Mouse (Mus musculus) mature B cell (primary cell): ENCODE results near the gene Dusp7.

Source experiments
- in situ Hi-C: fragments of 300-500 bp; cut with MboI; formaldehyde crosslinking; loops from 2 replicates; pipeline ENCODE4 v1.14.3; 2019

Gene Dusp7

DNA sequence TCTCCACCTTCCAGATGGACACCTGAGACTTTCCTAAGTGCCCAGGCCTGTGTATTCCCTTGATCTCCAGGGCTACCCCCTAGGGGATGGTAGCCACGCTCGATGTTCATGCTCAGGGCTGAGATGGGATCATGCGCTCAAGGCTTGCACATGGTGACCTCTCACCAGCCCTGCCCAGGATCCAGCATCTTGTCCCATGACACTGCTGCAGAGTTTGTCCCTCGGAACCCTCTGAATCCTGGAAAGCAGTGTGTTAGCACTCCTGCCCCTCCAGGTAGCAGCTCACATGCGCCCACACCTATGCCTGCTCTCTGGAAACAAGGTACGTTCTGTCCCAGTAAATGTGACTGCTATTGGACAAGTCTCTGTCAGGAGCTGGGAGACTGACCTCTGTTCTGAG is 13.6 kb upstream of the Dusp7 start:
- in situ Hi-C loops = no loop called here

DNA sequence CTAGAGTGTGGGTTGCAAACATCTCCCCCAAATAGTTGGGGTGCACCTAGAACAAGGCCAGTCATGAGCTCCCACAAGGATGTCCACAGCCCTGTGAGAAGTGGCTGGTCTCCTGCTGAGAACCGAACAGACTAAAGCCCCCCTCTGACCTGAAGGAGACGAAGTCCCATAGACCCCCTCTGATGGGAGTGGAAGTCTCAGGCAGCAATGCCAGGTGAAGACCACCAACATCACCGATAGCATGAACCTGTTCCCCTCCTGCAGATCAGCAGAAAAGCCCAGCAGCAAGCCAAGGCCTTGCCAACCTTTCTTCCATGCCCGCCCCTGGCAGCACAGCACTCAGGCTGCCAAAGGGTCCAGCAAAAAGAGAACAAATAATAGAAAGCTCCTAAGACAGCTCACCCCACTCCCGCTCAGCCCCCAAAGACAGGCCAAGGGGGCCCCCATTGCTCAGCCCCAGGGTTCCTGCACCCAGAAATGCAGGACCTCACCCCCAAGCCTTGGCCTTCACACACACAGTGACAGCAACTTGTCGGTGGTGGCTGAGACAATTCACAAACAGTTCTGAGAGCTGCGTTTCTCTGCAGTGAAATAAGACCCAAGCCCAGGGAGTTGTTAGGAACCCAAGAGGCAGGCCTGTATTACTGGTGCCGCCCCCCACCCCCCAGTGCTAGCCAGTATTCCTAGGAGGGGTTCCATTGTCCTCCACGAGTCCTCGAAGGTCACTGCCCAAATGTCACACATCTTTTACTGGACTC is 13.0 kb upstream of the Dusp7 start:
- in situ Hi-C loops = no loop called here

DNA sequence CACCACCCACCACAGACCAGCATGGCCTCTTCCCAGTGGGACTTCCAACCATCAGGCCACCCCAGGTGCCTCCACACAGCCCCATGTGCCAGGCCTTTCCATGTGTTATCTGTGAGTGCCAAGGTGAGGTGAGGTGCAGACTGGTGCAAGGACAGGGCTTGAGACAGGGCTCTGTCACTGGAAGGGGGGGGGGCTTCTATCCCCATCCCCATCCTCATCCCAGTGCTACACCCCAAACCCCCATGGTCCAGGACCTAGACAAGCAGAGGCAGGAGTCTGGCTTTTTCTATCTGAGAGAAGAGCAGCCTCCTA is 12.5 kb upstream of the Dusp7 start:
- in situ Hi-C loops = no loop called here

DNA sequence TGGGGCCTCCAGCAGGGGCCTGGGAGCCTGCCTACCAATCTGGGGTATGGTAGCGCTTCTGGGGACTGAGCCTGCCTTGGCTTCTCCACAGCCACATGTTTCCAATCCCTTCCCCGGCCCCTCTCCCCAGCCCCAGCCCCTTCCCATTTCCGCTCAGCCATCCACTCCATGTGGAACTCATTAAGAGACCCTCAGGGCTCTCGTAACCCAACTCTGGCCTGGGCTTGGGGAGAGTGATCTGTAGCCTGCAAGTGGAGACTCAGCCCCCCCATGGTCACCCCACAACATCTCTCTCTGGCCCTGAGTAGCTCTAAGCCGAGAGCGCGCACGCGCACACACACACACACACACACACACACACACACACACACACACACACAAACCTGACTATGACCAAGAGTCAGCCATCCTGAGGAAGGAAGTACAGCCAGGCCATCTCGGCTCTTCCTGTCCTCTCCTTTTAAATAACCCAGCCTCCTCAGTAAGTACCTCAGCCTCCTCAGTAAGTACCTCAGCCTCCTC is 12.0 kb upstream of the Dusp7 start:
- in situ Hi-C loops = no loop called here

DNA sequence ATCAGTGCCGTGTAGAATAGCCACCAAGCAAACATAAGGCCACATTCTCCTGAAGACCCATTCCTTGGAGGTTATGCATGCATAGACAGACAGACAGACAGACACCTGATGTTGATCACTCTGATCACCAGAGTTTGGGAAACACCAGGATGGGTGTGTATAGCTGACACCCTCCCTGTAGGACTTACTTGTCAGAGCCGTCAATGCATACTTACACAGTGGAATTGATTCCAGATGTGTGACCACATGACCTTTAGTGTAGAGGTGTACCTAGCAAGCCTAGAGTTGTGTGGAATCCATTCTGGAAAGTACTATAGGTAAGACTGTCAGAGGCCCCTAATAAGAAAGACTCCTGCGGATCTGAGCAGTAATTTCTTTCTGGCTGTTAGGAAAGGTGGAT is 11.3 kb upstream of the Dusp7 start:
- in situ Hi-C loops = no loop called here

DNA sequence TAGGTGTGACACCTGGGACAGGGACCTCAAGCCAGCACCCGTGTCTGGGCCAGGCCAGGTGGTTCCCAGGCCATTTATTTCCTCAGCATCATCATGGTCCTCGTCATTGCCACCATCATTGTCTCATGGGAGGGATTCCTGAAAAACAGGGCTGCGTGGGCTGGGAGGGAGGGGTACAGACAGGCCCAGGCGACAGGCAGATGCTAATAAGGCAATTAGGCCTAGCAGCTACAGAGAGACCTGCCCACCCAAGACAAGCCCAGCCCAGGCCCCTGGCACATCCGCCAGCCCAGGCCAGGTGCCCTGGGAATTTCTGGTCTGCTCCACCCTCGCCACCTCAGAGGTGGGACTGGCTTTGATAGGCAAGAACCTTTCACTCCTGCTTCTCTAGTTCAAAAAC is 9.1 kb upstream of the Dusp7 start:
- in situ Hi-C loops = no loop called here

DNA sequence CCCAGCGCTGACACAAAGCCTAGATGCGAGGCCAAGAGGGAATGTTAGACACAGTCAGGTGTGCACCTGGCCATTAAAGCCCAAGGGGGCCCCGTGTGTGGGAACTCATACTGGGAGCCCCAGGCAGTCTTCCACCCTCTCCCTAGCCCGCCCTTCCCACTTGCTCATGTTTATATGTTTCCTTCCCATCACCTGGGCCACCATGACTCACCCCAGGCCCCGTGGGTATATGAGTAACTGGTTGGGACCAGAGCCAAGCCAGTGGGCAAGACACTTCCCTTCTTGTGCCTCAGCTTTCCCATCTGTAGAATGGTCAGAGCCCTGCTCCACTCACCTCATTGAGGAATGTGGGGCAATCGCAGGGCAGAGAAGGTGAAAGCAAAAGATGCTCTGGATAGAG is 7.3 kb upstream of the Dusp7 start:
- in situ Hi-C loops = no loop called here

DNA sequence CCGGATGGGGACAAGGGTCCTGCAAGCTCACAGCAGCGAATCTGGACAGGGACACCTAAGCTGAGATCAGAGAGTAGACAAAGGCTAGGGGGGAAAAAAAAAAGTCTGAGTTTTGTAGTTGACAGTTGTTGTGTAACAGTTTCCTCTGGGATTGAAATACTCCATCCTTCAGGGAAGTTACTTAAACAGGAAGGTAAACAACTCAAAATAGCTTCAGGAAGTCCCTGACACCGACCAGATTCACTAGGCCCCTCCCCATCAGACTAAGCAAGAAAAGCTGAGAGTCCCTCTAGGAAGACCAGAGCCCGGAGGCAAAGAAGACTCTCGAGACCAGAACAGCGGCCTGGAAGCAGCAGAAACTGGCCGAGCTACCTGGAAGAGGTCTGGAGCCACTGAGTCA is 3.1 kb upstream of the Dusp7 start:
- in situ Hi-C loops = no loop called here

DNA sequence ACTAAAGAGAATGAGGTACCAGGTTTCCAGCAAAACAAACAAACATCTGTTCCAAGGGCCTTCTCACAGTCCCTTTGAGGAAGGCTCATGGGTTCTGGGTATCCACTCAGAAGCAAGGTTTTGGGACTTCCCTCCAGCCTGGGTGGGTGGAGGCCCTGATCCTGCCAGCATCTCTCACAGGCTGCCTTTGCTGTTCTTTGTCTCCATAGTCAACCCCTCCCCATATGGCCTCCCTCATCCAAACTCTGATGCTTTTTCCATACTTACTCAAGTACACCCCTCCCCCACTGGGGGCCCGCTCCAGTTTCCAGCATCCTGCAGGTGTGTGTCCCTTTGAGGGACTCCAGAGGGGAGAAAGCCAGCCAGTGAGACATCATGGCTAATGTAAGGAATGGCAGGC is 2.2 kb upstream of the Dusp7 start:
- in situ Hi-C loops = no loop called here

DNA sequence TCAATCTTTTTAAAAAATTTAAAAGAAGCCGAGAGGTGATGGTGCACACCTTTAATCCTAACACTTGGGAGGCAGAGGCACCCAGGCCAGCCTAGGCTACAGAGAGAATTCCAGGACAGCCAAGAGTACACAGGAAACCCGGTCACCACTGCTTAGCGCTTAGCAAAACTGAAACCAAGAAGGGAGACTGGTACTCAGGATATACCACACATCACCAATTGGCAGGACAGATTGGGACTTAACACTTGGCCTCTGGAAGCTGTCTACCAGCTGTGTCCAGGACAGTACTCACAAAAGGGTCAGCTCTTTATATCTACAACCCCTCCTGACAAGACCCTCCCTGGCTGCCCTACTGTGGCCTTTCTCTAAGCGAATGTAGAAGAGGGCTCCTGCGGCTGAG is 1.4 kb upstream of the Dusp7 start:
- in situ Hi-C loops = no loop called here

DNA sequence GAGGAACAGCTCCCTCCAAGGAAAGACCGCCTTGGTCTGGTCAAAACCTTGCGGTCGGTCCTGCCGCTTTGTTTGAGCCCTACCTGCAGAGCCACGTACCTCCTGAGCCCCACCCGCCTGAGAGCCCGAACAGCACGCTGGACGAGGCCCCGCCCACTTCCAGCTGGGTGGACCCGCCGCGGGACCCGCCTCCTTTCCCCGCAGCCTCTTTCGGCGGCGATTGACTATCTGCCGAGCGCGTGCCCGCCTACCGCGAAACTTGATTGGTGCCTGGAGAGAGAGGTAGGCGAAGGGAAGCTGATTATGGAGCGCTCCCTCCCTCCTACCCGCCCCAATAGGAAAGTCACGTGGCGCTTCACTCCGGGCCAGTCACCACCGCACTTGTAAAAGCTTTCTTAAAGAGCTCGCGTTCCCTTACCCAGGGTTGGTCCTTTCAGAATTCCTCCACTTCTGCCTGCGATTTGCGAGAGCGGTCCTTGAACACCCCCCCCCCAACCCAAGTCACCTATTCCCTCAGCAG is 780 bp upstream of the Dusp7 start:
- in situ Hi-C loops = no loop called here

DNA sequence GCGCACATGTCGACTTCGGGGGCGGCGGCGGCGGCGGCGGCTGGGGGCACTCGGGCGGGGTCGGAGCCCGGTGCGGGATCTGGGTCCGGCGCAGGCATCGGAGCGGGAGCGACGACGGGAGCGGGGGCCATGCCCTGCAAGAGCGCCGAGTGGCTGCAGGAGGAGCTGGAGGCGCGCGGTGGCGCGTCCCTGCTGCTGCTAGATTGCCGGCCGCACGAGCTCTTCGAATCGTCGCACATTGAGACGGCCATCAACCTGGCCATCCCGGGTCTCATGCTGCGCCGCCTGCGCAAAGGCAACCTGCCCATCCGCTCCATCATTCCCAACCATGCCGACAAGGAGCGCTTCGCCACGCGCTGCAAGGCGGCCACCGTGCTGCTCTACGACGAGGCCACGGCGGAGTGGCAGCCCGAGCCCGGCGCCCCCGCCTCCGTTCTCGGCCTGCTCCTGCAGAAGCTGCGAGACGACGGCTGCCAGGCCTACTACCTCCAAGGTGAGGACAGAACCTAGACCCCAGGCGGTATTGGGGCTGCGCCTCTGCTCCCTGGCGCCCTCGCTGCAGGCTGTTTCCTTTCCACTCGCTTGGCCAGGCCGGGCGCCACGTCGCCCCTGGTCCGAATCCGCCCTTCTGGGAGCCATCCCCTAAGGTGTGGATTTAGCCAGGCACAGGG is 534 bp downstream of the Dusp7 start:
- in situ Hi-C loops = no loop called here

DNA sequence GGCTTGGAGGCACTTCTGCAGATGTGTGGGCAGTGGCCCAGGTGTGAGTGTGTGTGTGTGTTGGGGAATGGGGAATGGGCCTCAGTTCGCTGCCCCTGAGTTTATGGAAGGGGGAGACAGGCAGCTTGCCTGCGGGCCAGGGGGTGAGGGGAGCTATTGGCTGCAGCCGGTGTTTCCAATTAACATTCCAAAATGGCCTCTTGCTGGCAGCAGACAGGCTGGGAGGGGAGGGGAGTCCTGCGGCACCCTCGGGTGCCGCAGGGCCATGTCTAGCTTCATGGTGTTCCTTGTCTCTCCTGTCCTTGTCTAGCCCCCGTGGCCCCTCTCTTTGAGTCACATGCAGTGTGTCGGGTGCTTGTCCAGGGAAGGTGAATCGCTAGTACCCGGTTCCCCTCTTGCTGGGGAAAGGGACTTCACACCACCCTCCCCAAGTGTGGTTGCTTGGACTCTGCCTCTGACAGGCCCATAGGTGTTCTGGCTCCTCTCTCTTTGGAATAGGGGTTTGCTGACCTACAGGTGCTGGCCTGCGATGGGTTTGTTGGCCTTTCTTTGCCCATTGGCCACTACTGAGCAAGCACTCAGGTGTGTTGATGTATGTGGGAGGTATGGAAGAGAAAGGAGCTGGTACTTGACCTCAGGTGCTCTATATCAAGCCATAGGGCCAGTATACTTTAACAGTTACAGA is 1.5 kb downstream of the Dusp7 start:
- in situ Hi-C loops = no loop called here

DNA sequence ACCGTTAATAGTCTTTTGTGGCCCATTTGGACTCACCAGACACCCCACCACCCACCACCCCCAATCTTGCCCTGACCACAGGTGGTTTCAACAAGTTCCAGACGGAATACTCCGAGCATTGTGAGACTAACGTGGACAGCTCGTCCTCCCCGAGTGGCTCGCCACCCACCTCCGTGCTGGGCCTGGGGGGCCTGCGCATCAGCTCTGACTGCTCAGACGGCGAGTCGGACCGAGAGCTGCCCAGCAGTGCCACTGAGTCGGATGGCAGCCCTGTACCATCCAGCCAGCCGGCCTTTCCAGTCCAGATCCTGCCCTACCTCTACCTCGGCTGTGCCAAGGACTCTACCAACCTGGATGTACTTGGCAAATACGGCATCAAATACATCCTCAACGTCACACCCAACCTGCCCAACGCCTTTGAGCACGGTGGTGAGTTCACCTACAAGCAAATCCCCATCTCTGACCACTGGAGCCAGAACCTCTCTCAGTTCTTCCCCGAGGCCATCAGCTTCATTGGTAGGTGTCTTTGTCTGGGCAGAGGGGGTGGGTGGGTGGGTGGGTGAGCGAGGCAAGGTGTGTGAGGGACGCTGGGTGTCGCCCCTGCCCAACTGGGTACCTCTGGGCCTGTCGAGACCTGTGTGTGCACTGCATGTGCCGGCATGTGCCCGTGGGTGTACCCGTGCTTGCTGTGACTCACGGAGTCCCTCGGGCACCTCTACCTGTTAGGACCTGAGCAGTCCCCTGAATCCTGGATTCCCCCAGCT is 2.4 kb downstream of the Dusp7 start:
- in situ Hi-C loops = no loop called here

DNA sequence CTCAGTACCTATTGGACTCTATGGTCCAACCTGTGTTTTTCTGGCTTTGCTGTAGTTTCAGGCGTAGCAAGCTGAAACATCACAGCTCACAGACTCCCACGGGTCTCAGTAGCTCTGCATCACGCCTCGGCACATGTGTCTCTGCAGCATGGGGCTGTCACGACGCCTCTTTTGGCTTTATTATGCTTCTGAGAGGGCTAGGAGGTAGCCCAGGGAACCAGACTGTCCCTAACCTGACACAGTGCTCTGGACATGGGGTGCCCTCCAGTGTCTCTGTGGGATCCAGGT is 2.9 kb downstream of the Dusp7 start:
- in situ Hi-C loops = no loop called here

DNA sequence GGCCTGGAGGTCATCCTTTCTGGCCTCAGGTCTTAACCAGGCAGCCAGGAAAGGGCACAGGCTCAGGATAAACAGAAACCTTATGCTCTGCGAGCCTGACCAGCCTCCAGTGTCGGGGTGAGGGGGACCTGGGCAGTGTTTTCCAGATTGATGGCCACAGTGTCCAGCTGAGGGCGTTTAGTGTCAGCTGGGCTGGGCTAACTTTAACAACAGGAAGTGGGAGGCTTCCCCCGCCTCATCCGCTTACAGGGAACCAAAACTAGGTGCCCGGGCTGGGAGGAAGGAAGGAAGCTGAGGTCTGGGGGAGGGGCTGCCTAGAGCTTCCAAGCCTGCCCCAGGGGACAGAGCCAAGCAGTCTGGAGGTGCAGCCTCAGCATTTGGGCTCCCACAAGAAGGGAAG is 3.3 kb downstream of the Dusp7 start:
- in situ Hi-C loops = no loop called here

DNA sequence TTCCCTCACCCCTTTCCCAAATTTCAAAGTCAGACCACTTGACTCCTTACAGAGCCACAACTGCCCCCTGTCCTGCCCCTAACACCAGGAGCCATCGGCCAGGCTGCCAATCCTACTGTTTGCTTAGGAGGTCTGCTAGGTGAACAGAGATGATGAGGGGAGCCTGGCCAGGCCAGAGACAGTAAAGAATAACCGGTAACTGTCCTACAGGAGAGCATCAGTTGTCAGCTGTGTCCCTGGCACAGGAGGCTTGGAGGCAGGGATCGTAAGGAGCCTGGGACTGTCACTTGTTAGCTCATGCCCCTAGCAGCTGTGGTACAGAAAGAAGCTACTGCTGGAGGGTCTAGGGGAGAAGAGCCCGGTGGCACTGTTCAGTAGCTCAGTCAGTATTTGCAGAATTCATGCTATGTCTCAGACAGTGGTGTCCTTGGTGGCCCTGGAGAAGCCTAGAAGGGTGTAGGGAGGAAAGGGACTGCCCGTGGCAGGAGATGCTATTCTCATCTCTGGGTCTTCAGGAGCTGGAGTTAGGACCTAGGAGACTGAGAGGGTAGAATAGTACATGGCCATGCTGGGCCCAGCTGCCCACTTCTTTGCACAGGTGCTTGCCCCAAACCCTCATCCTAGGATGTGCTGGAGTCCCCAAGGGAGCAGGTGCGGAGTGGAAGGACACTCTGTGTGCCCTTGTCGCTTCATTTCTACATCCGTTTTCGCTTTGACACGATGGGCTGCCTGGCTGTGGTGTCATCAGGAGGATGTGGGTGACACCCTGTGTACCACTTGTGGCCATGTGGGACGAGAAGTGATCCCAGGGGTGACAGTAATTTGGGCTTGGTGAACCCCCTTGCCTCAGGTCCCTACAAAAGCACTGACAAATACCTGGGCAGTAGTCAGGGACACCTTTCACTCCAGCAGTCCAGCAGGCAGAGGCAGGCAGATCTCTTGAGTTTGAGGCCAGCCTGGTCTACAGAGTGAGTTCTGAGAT is 4.3 kb downstream of the Dusp7 start:
- in situ Hi-C loops = no loop called here

DNA sequence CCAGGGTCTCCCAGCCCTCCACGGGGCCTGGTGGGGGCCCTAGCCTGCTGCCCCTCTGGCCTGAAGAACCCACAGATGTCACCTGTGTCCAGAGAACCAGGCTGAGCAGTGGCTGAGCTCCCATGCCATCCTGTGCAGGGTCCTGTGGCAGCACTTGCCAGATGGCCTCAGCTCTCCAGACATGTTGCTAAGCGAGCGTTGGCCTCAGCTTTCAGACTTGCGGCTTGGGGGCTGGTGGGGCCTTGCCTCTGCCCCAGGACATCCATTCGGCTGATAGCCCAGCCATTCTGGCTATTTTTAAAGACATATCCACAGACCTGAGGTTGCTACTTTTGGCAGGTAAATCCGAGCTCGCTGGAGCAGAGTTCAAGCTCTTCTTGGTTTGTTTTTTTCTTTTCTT is 5.5 kb downstream of the Dusp7 start:
- in situ Hi-C loops = no loop called here

DNA sequence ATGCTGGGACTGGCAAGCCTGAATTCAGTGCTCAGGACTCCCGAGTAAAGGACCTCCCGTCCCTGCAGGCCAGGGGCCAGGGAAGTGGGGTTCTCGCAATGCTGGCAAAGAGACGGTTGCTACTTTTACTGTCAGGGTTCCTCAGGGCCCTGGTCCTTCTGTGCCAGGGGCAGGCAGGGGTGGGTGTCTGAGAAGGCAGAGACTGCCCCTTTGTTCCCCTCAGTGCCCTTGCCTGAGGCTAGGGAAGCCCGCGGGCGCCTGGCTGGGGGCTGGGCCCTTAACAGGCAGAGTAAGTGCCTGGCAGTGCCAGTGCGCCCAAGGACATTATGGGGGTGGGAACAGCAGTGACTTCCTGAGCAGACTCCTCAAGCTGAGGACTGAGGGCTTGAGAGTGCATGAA is 8.8 kb downstream of the Dusp7 start:
- in situ Hi-C loops = no loop called here

DNA sequence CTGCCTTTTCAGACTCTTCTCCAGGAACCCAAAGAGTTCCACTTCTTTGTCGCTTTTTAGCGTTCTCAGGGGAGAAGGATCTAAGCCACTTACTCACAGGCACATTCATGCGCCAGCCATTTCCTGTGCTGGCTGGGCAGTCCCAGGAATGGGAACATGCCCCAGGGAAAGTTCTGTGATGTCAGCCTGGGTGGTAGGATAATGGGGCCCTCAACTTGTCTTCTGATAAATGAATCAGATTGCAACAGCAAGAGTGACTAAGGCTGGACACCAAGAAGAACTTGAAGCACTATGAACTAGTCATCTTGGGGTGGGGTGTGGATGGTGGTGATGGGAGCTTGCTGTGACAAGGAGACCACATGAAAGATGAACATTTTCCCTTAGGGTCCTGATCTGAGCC is 9.6 kb downstream of the Dusp7 start:
- in situ Hi-C loops = no loop called here

DNA sequence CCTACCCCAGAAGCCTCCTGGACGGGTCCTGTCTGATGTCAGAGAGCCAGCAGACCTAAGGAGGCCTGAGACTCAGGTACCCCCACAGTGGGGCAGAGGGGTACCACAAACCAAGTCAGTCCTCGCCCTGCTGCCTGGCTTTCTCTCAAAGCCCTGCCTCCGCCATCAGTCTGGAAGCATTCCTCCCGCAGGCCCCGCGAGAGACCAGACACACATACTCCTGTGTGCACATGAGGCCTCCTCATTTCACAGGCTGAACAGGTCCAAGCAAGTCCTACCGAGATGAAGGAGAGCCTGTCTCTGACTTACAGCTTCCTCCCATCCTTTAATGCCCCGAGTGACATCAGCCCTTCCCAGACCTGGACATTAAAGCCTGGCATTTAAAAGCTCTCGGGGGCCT is 10.3 kb downstream of the Dusp7 start:
- in situ Hi-C loops = no loop called here
